Mouse (Mus musculus) thymus, adult 2 months (tissue): Measurements from ENCODE around the gene Mxd1.

Source experiments
- CTCF ChIP-seq: fragments of 200-500 bp; IDR thresholded peaks from 2 replicates; pipeline ENCODE4 v1.5.1; 2012; ENCODE audit warnings: mild to moderate bottlenecking, control low read depth, low read length, moderate library complexity, borderline replicate concordance; ENCODE audit not compliant: control insufficient read depth, poor library complexity, insufficient read depth; ENCODE audit errors: extremely low read depth
- POLR2A ChIP-seq: fragments of 200-500 bp; IDR thresholded peaks from 2 replicates; pipeline ENCODE4 v1.6.1; 2012; ENCODE audit warnings: mild to moderate bottlenecking, low read length, control low read depth, moderate library complexity; ENCODE audit not compliant: control insufficient read depth, poor library complexity, insufficient read depth; ENCODE audit errors: extremely low read depth

DNA sequence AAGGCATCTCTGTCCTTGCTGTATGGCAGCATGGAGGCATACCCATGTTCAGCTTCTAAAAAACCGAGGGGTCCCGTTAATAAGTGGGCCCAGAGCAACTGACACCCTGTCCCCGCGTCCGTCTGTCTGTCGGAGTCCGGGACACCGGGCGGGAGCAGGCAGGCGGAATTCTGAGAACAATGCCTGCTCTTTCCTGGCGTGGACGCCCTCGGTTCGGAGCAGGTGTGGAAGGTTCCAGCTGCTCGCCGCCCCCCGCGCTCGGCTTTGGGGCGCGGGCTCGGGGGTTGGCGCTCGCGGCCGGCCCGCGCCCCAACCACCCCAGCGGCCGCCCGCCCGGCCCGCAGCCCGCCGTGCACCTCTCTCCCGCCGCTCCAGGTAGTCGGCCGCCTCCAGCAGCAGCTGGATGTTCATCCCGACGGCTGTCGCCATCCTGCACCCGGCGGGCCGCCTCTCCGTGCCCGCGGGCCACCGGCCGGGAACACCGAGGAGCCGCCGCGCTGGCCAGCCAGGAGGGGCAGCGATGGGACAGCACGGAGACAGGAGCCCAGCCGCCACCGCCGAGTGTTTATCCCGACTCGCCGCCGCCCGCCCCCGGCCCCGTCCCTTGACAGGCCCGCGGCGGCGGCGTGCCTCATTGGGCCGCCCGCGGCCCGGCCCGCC lies at the start of gene Mxd1:
- TF ChIP-seq CTCF (no peak), POLR2A (peak; percentile 82)
